Mouse (Mus musculus): ENCODE measurements at regions not wholly inside any gene's neighbourhood (a gene's known extent, or its start where the extent isn't known, plus 50 kb on each side); places are given as distances from the start of the nearest gene placed in this dataset.
"Not testable (repeated sequence)": the region's sequence is repeated elsewhere in the genome, so short reads cannot be mapped to it uniquely, and the experiment has no call there.

GRCm38 (mm10) chr8:88064414-88065110 lies 54.0 kb upstream of the Cnep1r1 start:
- no peak overlapping the region for H3K27ac ChIP-seq (ENCODE audit: low read length)
- H3K9me3 ChIP-seq (ENCODE audit: control insufficient read depth, low read length) = no peaks in the 10 kb centered on the region
- 75% methylated on average over 13 of the region's 13 CpGs for WGBS
- H3K9ac ChIP-seq (ENCODE audit: low read depth, low read length) = no peak overlapping the region
- H3K4me2 ChIP-seq (ENCODE audit: low read depth, low read length) = no peak overlapping the region
- no peak overlapping the region for H3K4me3 ChIP-seq (ENCODE audit: low read length)
- H3K27me3 ChIP-seq (replicated peaks; ENCODE audit: control insufficient read depth, insufficient read depth, low read length) = no peaks in the 10 kb centered on the region
- no peaks in the 10 kb centered on the region for H3K4me1 ChIP-seq (ENCODE audit: control insufficient read depth, insufficient read depth, low read length)
- ATAC-seq = no peak
- H3K36me3 ChIP-seq (ENCODE audit: control insufficient read depth, insufficient read depth, low read length) = no peaks in the 10 kb centered on the region

GRCm38 (mm10) chr8:88059107-88059506 lies 59.5 kb upstream of the Cnep1r1 start:
- H3K9ac ChIP-seq (ENCODE audit: low read depth, low read length); ATAC-seq; H3K4me2 ChIP-seq (ENCODE audit: low read depth, low read length); H3K4me1 ChIP-seq (ENCODE audit: control insufficient read depth, insufficient read depth, low read length); H3K36me3 ChIP-seq (ENCODE audit: control insufficient read depth, insufficient read depth, low read length); H3K27me3 ChIP-seq (replicated peaks; ENCODE audit: control insufficient read depth, insufficient read depth, low read length); H3K9me3 ChIP-seq (ENCODE audit: control insufficient read depth, low read length); H3K4me3 ChIP-seq (ENCODE audit: low read length); H3K27ac ChIP-seq (ENCODE audit: low read length): not testable (repeated sequence)
- WGBS = 86% methylated on average over 1 of the region's 1 CpGs

GRCm38 (mm10) chr8:88057686-88058234 lies 60.8 kb upstream of the Cnep1r1 start:
- H3K4me3 ChIP-seq (ENCODE audit: low read length) = no peak overlapping the region
- no peak overlapping the region for H3K4me2 ChIP-seq (ENCODE audit: low read depth, low read length)
- no peak for ATAC-seq
- H3K9me3 ChIP-seq (ENCODE audit: control insufficient read depth, low read length) = no peaks in the 10 kb centered on the region
- no peak overlapping the region for H3K9ac ChIP-seq (ENCODE audit: low read depth, low read length)
- H3K36me3 ChIP-seq (ENCODE audit: control insufficient read depth, insufficient read depth, low read length) = no peaks in the 10 kb centered on the region
- WGBS = 86% methylated on average over 7 of the region's 7 CpGs
- no peak overlapping the region for H3K27ac ChIP-seq (ENCODE audit: low read length)
- H3K4me1 ChIP-seq (ENCODE audit: control insufficient read depth, insufficient read depth, low read length) = no peaks in the 10 kb centered on the region
- no peaks in the 10 kb centered on the region for H3K27me3 ChIP-seq (replicated peaks; ENCODE audit: control insufficient read depth, insufficient read depth, low read length)

GRCm38 (mm10) chr8:88050651-88051050 lies 67.9 kb upstream of the Cnep1r1 start:
- no peaks in the 10 kb centered on the region for H3K36me3 ChIP-seq (ENCODE audit: control insufficient read depth, insufficient read depth, low read length)
- ATAC-seq = no peak

GRCm38 (mm10) chr8:88049091-88049490 lies 69.5 kb upstream of the Cnep1r1 start:
- H3K4me1 ChIP-seq (ENCODE audit: control insufficient read depth, insufficient read depth, low read length) = 0 out of 2 replicates have a peak, but pooled peaks cover 3% of the 10 kb centered on the region
- no peak overlapping the region for H3K9ac ChIP-seq (ENCODE audit: low read depth, low read length)
- no peaks in the 10 kb centered on the region for H3K9me3 ChIP-seq (ENCODE audit: control insufficient read depth, low read length)
- H3K4me2 ChIP-seq (ENCODE audit: low read depth, low read length) = no peak overlapping the region
- ATAC-seq = no peak
- 53% methylated on average over 5 of the region's 5 CpGs for WGBS
- no peak overlapping the region for H3K4me3 ChIP-seq (ENCODE audit: low read length)
- H3K36me3 ChIP-seq (ENCODE audit: control insufficient read depth, insufficient read depth, low read length) = no peaks in the 10 kb centered on the region
- no peaks in the 10 kb centered on the region for H3K27me3 ChIP-seq (replicated peaks; ENCODE audit: control insufficient read depth, insufficient read depth, low read length)
- H3K27ac ChIP-seq (ENCODE audit: low read length) = no peak overlapping the region

More at GRCm38 (mm10) chr8:88050651-88051050, 67.9 kb upstream of the Cnep1r1 start:
- Histone ChIP-seq H3K4me3 (ENCODE audit: low read length) (no peak overlapping the region), H3K27me3 (replicated peaks; ENCODE audit: control insufficient read depth, insufficient read depth, low read length) (no peaks in the 10 kb centered on the region), H3K4me2 (ENCODE audit: low read depth, low read length) (no peak overlapping the region), H3K27ac (ENCODE audit: low read length) (no peak overlapping the region), H3K9ac (ENCODE audit: low read depth, low read length) (no peak overlapping the region), H3K4me1 (ENCODE audit: control insufficient read depth, insufficient read depth, low read length) (0 out of 2 replicates have a peak, but pooled peaks cover 3% of the 10 kb centered on the region), H3K9me3 (ENCODE audit: control insufficient read depth, low read length) (no peaks in the 10 kb centered on the region)
- WGBS = 54% methylated on average over 10 of the region's 10 CpGs

- Histone ChIP-seq H3K9ac (ENCODE audit: low read depth, low read length) (no peak overlapping the region), H3K4me3 (ENCODE audit: low read length) (no peak overlapping the region), H3K27me3 (replicated peaks; ENCODE audit: control insufficient read depth, insufficient read depth, low read length) (no peaks in the 10 kb centered on the region), H3K9me3 (ENCODE audit: control insufficient read depth, low read length) (no peaks in the 10 kb centered on the region), H3K4me2 (ENCODE audit: low read depth, low read length) (no peak overlapping the region), H3K36me3 (ENCODE audit: control insufficient read depth, insufficient read depth, low read length) (no peaks in the 10 kb centered on the region), H3K4me1 (ENCODE audit: control insufficient read depth, insufficient read depth, low read length) (0 out of 2 replicates have a peak, but pooled peaks cover 3% of the 10 kb centered on the region), H3K27ac (ENCODE audit: low read length) (no peak overlapping the region)
- 76% methylated on average over 4 of the region's 4 CpGs for WGBS
- ATAC-seq = no peak
These were observed 72.6 kb upstream of the Cnep1r1 start for GRCm38 (mm10) chr8:88045995-88046394.

GRCm38 (mm10) chr8:88039286-88039685 lies 79.3 kb upstream of the Cnep1r1 start:
- no peak overlapping the region for H3K4me2 ChIP-seq (ENCODE audit: low read depth, low read length)
- no peak for ATAC-seq
- H3K9me3 ChIP-seq (ENCODE audit: control insufficient read depth, low read length) = no peaks in the 10 kb centered on the region
- H3K36me3 ChIP-seq (ENCODE audit: control insufficient read depth, insufficient read depth, low read length) = no peaks in the 10 kb centered on the region
- no peaks in the 10 kb centered on the region for H3K4me1 ChIP-seq (ENCODE audit: control insufficient read depth, insufficient read depth, low read length)
- WGBS = 24% methylated on average over 6 of the region's 6 CpGs
- no peak overlapping the region for H3K9ac ChIP-seq (ENCODE audit: low read depth, low read length)
- no peak overlapping the region for H3K4me3 ChIP-seq (ENCODE audit: low read length)
- H3K27me3 ChIP-seq (replicated peaks; ENCODE audit: control insufficient read depth, insufficient read depth, low read length) = no peaks in the 10 kb centered on the region
- no peak overlapping the region for H3K27ac ChIP-seq (ENCODE audit: low read length)

GRCm38 (mm10) chr8:88037994-88038393 lies 78.6 kb upstream of the Zfp423 start:
- Histone ChIP-seq H3K9ac (ENCODE audit: low read depth, low read length) (no peak overlapping the region), H3K36me3 (ENCODE audit: control insufficient read depth, insufficient read depth, low read length) (no peaks in the 10 kb centered on the region), H3K27me3 (replicated peaks; ENCODE audit: control insufficient read depth, insufficient read depth, low read length) (no peaks in the 10 kb centered on the region), H3K4me2 (ENCODE audit: low read depth, low read length) (no peak overlapping the region), H3K9me3 (ENCODE audit: control insufficient read depth, low read length) (no peaks in the 10 kb centered on the region), H3K4me1 (ENCODE audit: control insufficient read depth, insufficient read depth, low read length) (no peaks in the 10 kb centered on the region), H3K4me3 (ENCODE audit: low read length) (no peak overlapping the region), H3K27ac (ENCODE audit: low read length) (no peak overlapping the region)
- WGBS = 85% methylated on average over 2 of the region's 2 CpGs
- ATAC-seq = no peak

- Histone ChIP-seq H3K4me3 (ENCODE audit: low read length) (no peak overlapping the region), H3K27ac (ENCODE audit: low read length) (no peak overlapping the region), H3K4me1 (ENCODE audit: control insufficient read depth, insufficient read depth, low read length) (no peaks in the 10 kb centered on the region), H3K9ac (ENCODE audit: low read depth, low read length) (no peak overlapping the region), H3K9me3 (ENCODE audit: control insufficient read depth, low read length) (no peaks in the 10 kb centered on the region), H3K4me2 (ENCODE audit: low read depth, low read length) (no peak overlapping the region), H3K36me3 (ENCODE audit: control insufficient read depth, insufficient read depth, low read length) (no peaks in the 10 kb centered on the region), H3K27me3 (replicated peaks; ENCODE audit: control insufficient read depth, insufficient read depth, low read length) (no peaks in the 10 kb centered on the region)
- WGBS = 79% methylated on average over 6 of the region's 6 CpGs
- ATAC-seq = no peak
These were observed 73.7 kb upstream of the Zfp423 start for GRCm38 (mm10) chr8:88033054-88033453.
